Mouse (Mus musculus) embryonic fibroblast, embryonic 13.5 days (primary cell): Measurements from ENCODE around the gene Dysf.

Experiments used
- CTCF ChIP-seq: IDR thresholded peaks from 2 replicates; pipeline ENCODE4 v1.5.1; 2011; ENCODE audit warnings: mild to moderate bottlenecking, control low read depth, low read length, moderate library complexity, borderline replicate concordance; ENCODE audit not compliant: insufficient read depth
- POLR2A ChIP-seq: IDR thresholded peaks from 2 replicates; pipeline ENCODE4 v1.6.1; 2011; ENCODE audit warnings: low read depth, mild to moderate bottlenecking, control low read depth, low read length, moderate library complexity

- TF ChIP-seq CTCF (no peak), POLR2A (no peak)
These were observed 4.1 kb upstream of the Dysf start for GRCm38 (mm10) chr6:84004295-84004694.
